Mouse (Mus musculus) liver, postnatal 0 days (tissue): Measurements from ENCODE around the gene Exosc3. TPM values are rescaled to one million over a fixed set of nuclear protein-coding genes. Genes with fewer than 3 reads are reported as not detected.

Source experiments
- ATAC-seq: fragments of 200-750 bp; cut with Nextera tagmentation; 2 replicates; pipeline ENCODE4 v1.8.0; 2017; ENCODE audit warnings: mild to moderate bottlenecking, moderate library complexity
- DNase-seq: peaks from one replicate; pipeline ENCODE4 v3.0.0-alpha.2; 2016
- H3K27ac ChIP-seq: fragments of 300-500 bp; sonication (generic); 2 replicates; pipeline ENCODE4 v1.5.1; 2014; ENCODE audit warnings: antibody characterized with exemption, moderate library complexity, mild to moderate bottlenecking, low read depth
- H3K27me3 ChIP-seq: fragments of 300-500 bp; sonication (generic); 2 replicates; pipeline ENCODE4 v1.6.1; 2014; ENCODE audit warnings: low read length, control low read depth, mixed read lengths; ENCODE audit not compliant: insufficient read depth
- H3K36me3 ChIP-seq: fragments of 300-500 bp; sonication (generic); replicated peaks from 2 replicates; pipeline ENCODE4 v1.6.1; 2014; ENCODE audit warnings: mild to moderate bottlenecking, control low read depth, low read length, moderate library complexity, mixed read lengths; ENCODE audit not compliant: insufficient read depth
- H3K4me1 ChIP-seq: fragments of 300-500 bp; sonication (generic); 2 replicates; pipeline ENCODE4 v1.6.1; 2014; ENCODE audit warnings: antibody characterized with exemption, mild to moderate bottlenecking, control low read depth; ENCODE audit not compliant: insufficient read depth
- H3K4me2 ChIP-seq: fragments of 300-500 bp; sonication (generic); 2 replicates; pipeline ENCODE4 v1.6.1; 2014; ENCODE audit warnings: low read depth, mild to moderate bottlenecking, low read length, moderate library complexity, mixed read lengths
- H3K4me3 ChIP-seq: fragments of 300-500 bp; sonication (generic); 2 replicates; pipeline ENCODE4 v1.5.1; 2014; ENCODE audit warnings: low read depth, low read length
- H3K9ac ChIP-seq: fragments of 300-500 bp; sonication (generic); replicated peaks from 2 replicates; pipeline ENCODE4 v1.6.1; 2014; ENCODE audit warnings: mild to moderate bottlenecking, moderate library complexity
- H3K9me3 ChIP-seq: fragments of 300-500 bp; sonication (generic); 2 replicates; pipeline ENCODE4 v1.6.1; 2016; ENCODE audit warnings: mild to moderate bottlenecking, control low read depth, low read length, mixed read lengths
- CTCF ChIP-seq: sonication (generic); IDR thresholded peaks from 2 replicates; pipeline ENCODE4 v1.5.1; 2016; ENCODE audit warnings: antibody characterized with exemption, low read depth
- EP300 ChIP-seq: IDR thresholded peaks from 2 replicates; pipeline ENCODE4 v1.6.1; 2016; ENCODE audit warnings: antibody characterized with exemption, low read depth, mild to moderate bottlenecking
- WGBS: fragments of 180-500 bp; shearing (Covaris S2); extraction: QIAGEN DNeasy Blood & Tissue Kit; methylation state at CpG from one replicate; pipeline ENCODE4 v1.1.7; 2014; ENCODE audit not compliant: insufficient replicate concordance; 5-methylcytosine and 5-hydroxymethylcytosine counted together
- polyA plus RNA-seq: library from polyadenylated mRNA; unstranded; fragments of >200 nt; fragmentation: Nextera tagmentation; extraction: Ambion mirVana; gene quantifications from 2 replicates; pipeline ENCODE4 v1.2.1, GENCODE M21; 2015

Gene Exosc3
- polyA plus RNA-seq, 1 experiment from 2014 or later: 36.4 TPM

DNA sequence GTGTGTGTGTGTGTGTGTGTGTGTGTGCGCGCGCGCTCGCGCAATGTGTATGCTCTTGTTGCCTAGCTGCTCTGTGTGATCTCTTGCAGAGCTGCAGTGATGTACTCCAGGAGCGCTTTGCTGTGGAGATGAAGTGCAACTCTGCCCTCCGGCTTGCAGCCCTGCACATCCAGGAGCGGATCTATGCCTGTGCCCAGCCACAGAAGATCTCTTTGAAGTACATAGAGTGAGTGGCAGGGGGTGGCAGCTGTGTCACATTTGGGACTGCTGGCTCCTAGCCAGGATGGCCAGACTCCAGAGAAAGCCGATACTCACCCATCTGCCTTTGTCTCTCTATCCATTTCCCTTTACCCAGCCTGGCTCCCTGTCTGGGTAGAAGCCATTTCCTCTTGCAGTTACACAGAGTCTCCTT, 71.5 kb downstream of the Exosc3 start:
- no peaks in the 10 kb centered on the region for H3K9me3 ChIP-seq
- H3K27me3 ChIP-seq: no peaks in the 10 kb centered on the region
- TF ChIP-seq EP300: no peak
- no peak overlapping the region for H3K27ac ChIP-seq
- 86% methylated on average over 10 of the region's 10 CpGs for WGBS
- H3K36me3 ChIP-seq: no peaks in the 10 kb centered on the region
- no peaks in the 10 kb centered on the region for H3K4me1 ChIP-seq
- no peak overlapping the region for H3K9ac ChIP-seq
- DNase-seq (no peak), ATAC-seq (no peak)
- H3K4me2 ChIP-seq: no peak overlapping the region
- H3K4me3 ChIP-seq: no peak overlapping the region

DNA sequence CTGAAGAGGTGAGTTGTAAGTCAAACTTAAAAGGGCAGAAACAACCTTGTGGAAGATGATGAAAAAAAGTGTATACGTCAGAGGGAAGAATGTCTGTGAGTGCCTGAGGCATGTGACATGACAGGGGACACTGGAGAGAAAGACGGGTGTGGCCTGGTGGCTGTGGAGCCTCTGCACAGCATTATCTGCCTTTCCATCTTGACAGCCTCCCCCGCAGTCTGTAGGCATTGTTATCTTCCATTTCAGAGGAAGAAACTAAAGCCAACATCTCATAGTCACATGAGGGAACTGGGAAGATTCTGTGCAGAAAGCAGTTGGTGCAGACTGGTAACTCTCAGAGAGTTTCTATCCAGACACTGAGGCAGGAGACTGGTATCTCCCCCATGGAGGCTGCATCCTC, 74.6 kb downstream of the Exosc3 start:
- Histone ChIP-seq H3K9me3 (no peaks in the 10 kb centered on the region), H3K4me2 (no peak overlapping the region), H3K36me3 (no peaks in the 10 kb centered on the region), H3K4me1 (no peaks in the 10 kb centered on the region), H3K9ac (no peak overlapping the region), H3K27me3 (no peaks in the 10 kb centered on the region), H3K4me3 (no peak overlapping the region), H3K27ac (no peak overlapping the region)
- TF ChIP-seq CTCF (no peak), EP300 (no peak)
- WGBS: 33% methylated on average over 3 of the region's 3 CpGs
- ATAC-seq (peak; percentile 73), DNase-seq (no peak)

Other genes starting within 250 kb of the Exosc3 start
- 144 and 147 TPM in 2 replicates for gene Tomm5, start 234.6 kb downstream of the Exosc3 start, polyA plus RNA-seq
- gene Frmpd1, start 157.9 kb downstream of the Exosc3 start, polyA plus RNA-seq: 0.02 and 0.04 TPM in 2 replicates
- 4.2 and 4.3 TPM in 2 replicates for gene Trmt10b, start 45.6 kb downstream of the Exosc3 start, polyA plus RNA-seq
- 4.9 and 5.4 TPM in 2 replicates for gene Dcaf10, start 631 bp downstream of the Exosc3 start, polyA plus RNA-seq
- gene Slc25a51, start 66.0 kb upstream of the Exosc3 start, polyA plus RNA-seq: 40.0 and 41.0 TPM in 2 replicates
- gene Shb, start 189.7 kb upstream of the Exosc3 start, polyA plus RNA-seq: 2.5 and 3.2 TPM in 2 replicates